Mouse (Mus musculus): ENCODE results near the gene Fut7.

DNA sequence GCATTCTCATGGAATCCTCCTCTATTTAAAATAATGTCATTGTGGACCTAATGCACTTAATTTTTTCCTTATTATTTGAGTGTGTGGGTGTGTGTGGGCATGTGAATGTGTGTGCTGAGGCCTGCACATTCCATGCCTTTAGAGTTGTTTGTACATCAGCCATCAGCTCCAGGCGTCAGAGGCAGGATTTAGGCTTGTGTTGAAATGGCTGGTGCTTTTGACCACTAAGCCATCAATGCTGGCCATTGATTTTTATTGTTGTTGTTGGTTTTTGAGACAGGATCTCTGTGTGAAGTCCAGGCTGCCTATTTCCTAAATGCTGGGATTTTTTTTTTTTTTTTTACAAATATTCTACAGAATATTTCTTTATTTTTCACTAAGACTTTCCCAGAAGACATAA, 29.9 kb downstream of the Fut7 start:
- TF ChIP-seq CTCF (IDR thresholded peaks at IDR 0.05; ENCODE audit: control insufficient read depth, insufficient read depth, low read length) (no peak), POLR2A (IDR thresholded peaks at IDR 0.05; ENCODE audit: borderline replicate concordance, control insufficient read depth, low read depth, low read length) (no peak)

Data from bone marrow, adult 2 months (tissue).